8 mouse cellular contexts compared by ENCODE assay signal in genomic region chr7:35686756-35687155, GRCm38 (mm10). TPM values are rescaled to one million over a fixed set of nuclear protein-coding genes. Genes with fewer than 3 reads are reported as not detected.
DNase-seq lines count a peak whose midpoint lies in the region; ATAC-seq lines count a peak whose summit lies in the region.

No protein-coding gene starts in this region.

- H3K4me2 ChIP-seq in hindbrain, embryonic 16.5 days (ENCODE audit: low read length) = peak overlapping the region; percentile 9
- H3K4me2 ChIP-seq in midbrain, embryonic 11.5 days = peak overlapping the region; percentile 8; the same call in 1 of the 2 replicates

- DNase-seq in CD4-positive, CD25-positive, alpha-beta regulatory T cell, adult 2 months (ENCODE audit: low read depth, low spot score) = peak; percentile 50
- peak; percentile 53 for DNase-seq in cerebellum, adult 8-10 months
- peak; percentile 61 for DNase-seq in gastrocnemius, adult 18-20 months (ENCODE audit: low spot score)
- peak; percentile 60 for DNase-seq in left cerebral cortex, postnatal 4 days
- peak; percentile 96 for DNase-seq in midbrain, embryonic 11.5 days (ENCODE audit: low spot score, missing footprints)
- peak; percentile 39 for DNase-seq in splenic B cell, adult 2 months (ENCODE audit: low read depth, low spot score)

- H3K27ac ChIP-seq in hindbrain, embryonic 16.5 days (ENCODE audit: low read depth, low read length) = no peak overlapping the region; the same call in 1 of the 2 replicates
- no peak overlapping the region for H3K27ac ChIP-seq in midbrain, embryonic 11.5 days (ENCODE audit: low read depth, low read length)

- H3K36me3 ChIP-seq in hindbrain, embryonic 16.5 days (ENCODE audit: control insufficient read depth, insufficient read depth, low read length) = no peaks in the 10 kb centered on the region
- no peaks in the 10 kb centered on the region for H3K36me3 ChIP-seq in midbrain, embryonic 11.5 days (ENCODE audit: control insufficient read depth, insufficient read depth, low read length)
- no peaks in the 10 kb centered on the region; the same call in 1 of the 2 replicates for H3K36me3 ChIP-seq in splenic B cell, adult 2 months (ENCODE audit: control insufficient read depth, insufficient read depth, low read length, poor library complexity, severe bottlenecking)

- no peak for ATAC-seq in CD4-positive, CD25-positive, alpha-beta regulatory T cell, adult 4 months
- ATAC-seq in hindbrain, embryonic 16.5 days = no peak
- peak; percentile 36; the same call in 1 of the 2 replicates for ATAC-seq in midbrain, embryonic 11.5 days (ENCODE audit: low FRiP score)

- H3K4me1 ChIP-seq in hindbrain, embryonic 16.5 days (ENCODE audit: control insufficient read depth, insufficient read depth, low read depth, low read length) = peaks cover 17% of the 10 kb centered on the region
- H3K4me1 ChIP-seq in midbrain, embryonic 11.5 days (ENCODE audit: control insufficient read depth, insufficient read depth, low read length) = peaks cover 23% of the 10 kb centered on the region

- 0 out of 2 replicates have a peak overlapping the region, but pooled peaks have one; percentile 11 for H3K9ac ChIP-seq in hindbrain, embryonic 16.5 days (ENCODE audit: low read depth, low read length)
- no peak overlapping the region for H3K9ac ChIP-seq in midbrain, embryonic 11.5 days (ENCODE audit: low read length)

- H3K4me3 ChIP-seq in hindbrain, embryonic 16.5 days (ENCODE audit: low read length) = no peak overlapping the region
- H3K4me3 ChIP-seq in midbrain, embryonic 11.5 days (ENCODE audit: low read depth, low read length) = no peak overlapping the region

- H3K9me3 ChIP-seq in hindbrain, embryonic 16.5 days (ENCODE audit: control insufficient read depth, low read length) = no peaks in the 10 kb centered on the region
- H3K9me3 ChIP-seq in midbrain, embryonic 11.5 days (ENCODE audit: control insufficient read depth, low read length) = no peaks in the 10 kb centered on the region

- intact Hi-C loops in left cerebral cortex, postnatal 4 days (cut with DNase I) = no loop called here

- H3K27me3 ChIP-seq in hindbrain, embryonic 16.5 days (replicated peaks; ENCODE audit: control insufficient read depth, insufficient read depth, low read length) = no peaks in the 10 kb centered on the region
- H3K27me3 ChIP-seq in midbrain, embryonic 11.5 days (ENCODE audit: control insufficient read depth, insufficient read depth, low read length) = no peaks in the 10 kb centered on the region
- H3K27me3 ChIP-seq in splenic B cell, adult 2 months (ENCODE audit: control insufficient read depth, insufficient read depth, low read length, poor library complexity, severe bottlenecking) = no peaks in the 10 kb centered on the region

- WGBS in hindbrain, embryonic 16.5 days = 28% methylated on average over 13 of the region's 13 CpGs
- WGBS in midbrain, embryonic 11.5 days = 30% methylated on average over 13 of the region's 13 CpGs

RNA-seq across cellular contexts. Expression of gene Pdcd5, which starts 39.4 kb away (rescaled TPM):
- polyA plus RNA-seq in CD4-positive, CD25-positive, alpha-beta regulatory T cell, adult 4 months (2017; shearing (Covaris generic)) = 10 to 100 TPM; 77.3 to 77.7 TPM
- total RNA-seq in gastrocnemius, adult 18-20 months (2021) = 100 to 1,000 TPM; 148 to 149 TPM
- 244 and 248 TPM in 2 replicates for polyA plus RNA-seq in hindbrain, embryonic 16.5 days (2015; fragmentation: Nextera tagmentation; extraction: Ambion mirVana)
- total RNA-seq in left cerebral cortex, postnatal 4 days (2021) = 100 to 1,000 TPM; 110 to 114 TPM
- 307 and 310 TPM in 2 replicates for polyA plus RNA-seq in midbrain, embryonic 11.5 days (2014; fragmentation: Nextera tagmentation; extraction: Ambion mirVana)

Comparison
In these comparisons a context has a peak if more than half of its experiments do, and no peak if none do; other contexts are left out.
1. DNase-seq: peak in every context shown above with its lines; median percentile 96 in midbrain, embryonic 11.5 days; 61 in gastrocnemius, adult 18-20 months; 60 in left cerebral cortex, postnatal 4 days; 53 in cerebellum, adult 8-10 months; 50 in CD4-positive, CD25-positive, alpha-beta regulatory T cell, adult 2 months; 39 in splenic B cell, adult 2 months.